Mouse (Mus musculus): Measurements from ENCODE around the gene Slc20a1. TPM values are rescaled to one million over a fixed set of nuclear protein-coding genes. Genes with fewer than 3 reads are reported as not detected.

Gene Slc20a1
- polyA plus RNA-seq, 1 experiment from 2014 or later = 64.5 TPM

- no peak overlapping the region for H3K27ac ChIP-seq (ENCODE audit: low read length)
- no peak overlapping the region for H3K4me3 ChIP-seq (ENCODE audit: low read depth, low read length)
- H3K36me3 ChIP-seq (ENCODE audit: control insufficient read depth, insufficient read depth, low read length) = no peaks in the 10 kb centered on the region
- H3K9ac ChIP-seq (ENCODE audit: low read depth, low read length) = no peak overlapping the region
- no peaks in the 10 kb centered on the region for H3K4me1 ChIP-seq (ENCODE audit: control insufficient read depth, insufficient read depth, low read length)
- no peak overlapping the region for H3K4me2 ChIP-seq (ENCODE audit: low read length)
- H3K9me3 ChIP-seq (replicated peaks; ENCODE audit: control insufficient read depth, low read length, poor library complexity, severe bottlenecking) = no peaks in the 10 kb centered on the region
- H3K27me3 ChIP-seq (ENCODE audit: control insufficient read depth, insufficient read depth, low read depth, low read length) = no peaks in the 10 kb centered on the region
- 87% methylated on average over 14 of the region's 14 CpGs for WGBS
- ATAC-seq = no peak
Measured at GRCm38 (mm10) chr2:129183561-129184031, 15.0 kb upstream of the Slc20a1 start.

- Histone ChIP-seq H3K9ac (ENCODE audit: low read depth, low read length) (no peak overlapping the region), H3K4me1 (ENCODE audit: control insufficient read depth, insufficient read depth, low read length) (no peaks in the 10 kb centered on the region), H3K4me3 (ENCODE audit: low read depth, low read length) (no peak overlapping the region), H3K27me3 (ENCODE audit: control insufficient read depth, insufficient read depth, low read depth, low read length) (no peaks in the 10 kb centered on the region), H3K27ac (ENCODE audit: low read length) (no peak overlapping the region), H3K4me2 (ENCODE audit: low read length) (no peak overlapping the region), H3K36me3 (ENCODE audit: control insufficient read depth, insufficient read depth, low read length) (no peaks in the 10 kb centered on the region), H3K9me3 (replicated peaks; ENCODE audit: control insufficient read depth, low read length, poor library complexity, severe bottlenecking) (0 out of 2 replicates have a peak, but pooled peaks cover 3% of the 10 kb centered on the region)
- ATAC-seq = no peak
- WGBS = 91% methylated on average over 1 of the region's 1 CpGs
Measured at GRCm38 (mm10) chr2:129184853-129185252, 13.7 kb upstream of the Slc20a1 start.

GRCm38 (mm10) chr2:129185611-129186290 is 12.8 kb upstream of the Slc20a1 start:
- Histone ChIP-seq H3K9me3 (replicated peaks; ENCODE audit: control insufficient read depth, low read length, poor library complexity, severe bottlenecking) (0 out of 2 replicates have a peak, but pooled peaks cover 3% of the 10 kb centered on the region), H3K9ac (ENCODE audit: low read depth, low read length) (no peak overlapping the region), H3K36me3 (ENCODE audit: control insufficient read depth, insufficient read depth, low read length) (no peaks in the 10 kb centered on the region), H3K27me3 (ENCODE audit: control insufficient read depth, insufficient read depth, low read depth, low read length) (no peaks in the 10 kb centered on the region), H3K4me3 (ENCODE audit: low read depth, low read length) (no peak overlapping the region), H3K4me2 (ENCODE audit: low read length) (no peak overlapping the region), H3K4me1 (ENCODE audit: control insufficient read depth, insufficient read depth, low read length) (no peaks in the 10 kb centered on the region), H3K27ac (ENCODE audit: low read length) (no peak overlapping the region)
- WGBS = 89% methylated on average over 10 of the region's 10 CpGs
- ATAC-seq = no peak

- 81% methylated on average over 5 of the region's 5 CpGs for WGBS
- Histone ChIP-seq H3K9ac (ENCODE audit: low read depth, low read length) (no peak overlapping the region), H3K27me3 (ENCODE audit: control insufficient read depth, insufficient read depth, low read depth, low read length) (no peaks in the 10 kb centered on the region), H3K4me1 (ENCODE audit: control insufficient read depth, insufficient read depth, low read length) (no peaks in the 10 kb centered on the region), H3K4me3 (ENCODE audit: low read depth, low read length) (no peak overlapping the region), H3K27ac (ENCODE audit: low read length) (no peak overlapping the region), H3K36me3 (ENCODE audit: control insufficient read depth, insufficient read depth, low read length) (no peaks in the 10 kb centered on the region), H3K9me3 (replicated peaks; ENCODE audit: control insufficient read depth, low read length, poor library complexity, severe bottlenecking) (0 out of 2 replicates have a peak, but pooled peaks cover 3% of the 10 kb centered on the region), H3K4me2 (ENCODE audit: low read length) (no peak overlapping the region)
- ATAC-seq = no peak
Measured at GRCm38 (mm10) chr2:129186291-129186919, 12.2 kb upstream of the Slc20a1 start.

GRCm38 (mm10) chr2:129192392-129193150 is 6.0 kb upstream of the Slc20a1 start:
- Histone ChIP-seq H3K4me3 (ENCODE audit: low read depth, low read length) (no peak overlapping the region), H3K4me2 (ENCODE audit: low read length) (no peak overlapping the region), H3K27me3 (ENCODE audit: control insufficient read depth, insufficient read depth, low read depth, low read length) (no peaks in the 10 kb centered on the region), H3K4me1 (ENCODE audit: control insufficient read depth, insufficient read depth, low read length) (peaks cover 5% of the 10 kb centered on the region; the same call in 1 of the 2 replicates), H3K9ac (ENCODE audit: low read depth, low read length) (no peak overlapping the region), H3K9me3 (replicated peaks; ENCODE audit: control insufficient read depth, low read length, poor library complexity, severe bottlenecking) (0 out of 2 replicates have a peak, but pooled peaks cover 3% of the 10 kb centered on the region), H3K36me3 (ENCODE audit: control insufficient read depth, insufficient read depth, low read length) (no peaks in the 10 kb centered on the region), H3K27ac (ENCODE audit: low read length) (no peak overlapping the region)
- ATAC-seq = no peak
- 79% methylated on average over 7 of the region's 7 CpGs for WGBS

GRCm38 (mm10) chr2:129196317-129196716 is 2.2 kb upstream of the Slc20a1 start:
- Histone ChIP-seq H3K4me1 (ENCODE audit: control insufficient read depth, insufficient read depth, low read length) (peaks cover 19% of the 10 kb centered on the region), H3K4me2 (ENCODE audit: low read length) (no peak overlapping the region), H3K27ac (ENCODE audit: low read length) (no peak overlapping the region), H3K9ac (ENCODE audit: low read depth, low read length) (no peak overlapping the region), H3K36me3 (ENCODE audit: control insufficient read depth, insufficient read depth, low read length) (0 out of 2 replicates have a peak, but pooled peaks cover 3% of the 10 kb centered on the region), H3K27me3 (ENCODE audit: control insufficient read depth, insufficient read depth, low read depth, low read length) (no peaks in the 10 kb centered on the region), H3K9me3 (replicated peaks; ENCODE audit: control insufficient read depth, low read length, poor library complexity, severe bottlenecking) (no peaks in the 10 kb centered on the region), H3K4me3 (ENCODE audit: low read depth, low read length) (no peak overlapping the region)
- no peak for ATAC-seq
- 96% methylated on average over 2 of the region's 2 CpGs for WGBS

GRCm38 (mm10) chr2:129197197-129197596 is 1.4 kb upstream of the Slc20a1 start:
- Histone ChIP-seq H3K9me3 (replicated peaks; ENCODE audit: control insufficient read depth, low read length, poor library complexity, severe bottlenecking) (no peaks in the 10 kb centered on the region), H3K36me3 (ENCODE audit: control insufficient read depth, insufficient read depth, low read length) (peaks cover 7% of the 10 kb centered on the region; the same call in 1 of the 2 replicates), H3K4me3 (ENCODE audit: low read depth, low read length) (peak overlapping the region; percentile 64), H3K9ac (ENCODE audit: low read depth, low read length) (0 out of 2 replicates have a peak overlapping the region, but pooled peaks have one; percentile 74), H3K27me3 (ENCODE audit: control insufficient read depth, insufficient read depth, low read depth, low read length) (no peaks in the 10 kb centered on the region), H3K4me1 (ENCODE audit: control insufficient read depth, insufficient read depth, low read length) (peaks cover 26% of the 10 kb centered on the region), H3K27ac (ENCODE audit: low read length) (no peak overlapping the region), H3K4me2 (ENCODE audit: low read length) (peak overlapping the region; percentile 67)
- WGBS = 77% methylated on average over 5 of the region's 5 CpGs
- ATAC-seq = no peak

- H3K27ac ChIP-seq (ENCODE audit: low read length) = peak overlapping the region; percentile 95
- peak overlapping the region; percentile 64 for H3K4me3 ChIP-seq (ENCODE audit: low read depth, low read length)
- no peaks in the 10 kb centered on the region for H3K27me3 ChIP-seq (ENCODE audit: control insufficient read depth, insufficient read depth, low read depth, low read length)
- peak overlapping the region; percentile 67 for H3K4me2 ChIP-seq (ENCODE audit: low read length)
- ATAC-seq = peak; percentile 79
- no peaks in the 10 kb centered on the region for H3K9me3 ChIP-seq (replicated peaks; ENCODE audit: control insufficient read depth, low read length, poor library complexity, severe bottlenecking)
- WGBS = 1% methylated on average over 32 of the region's 32 CpGs
- H3K4me1 ChIP-seq (ENCODE audit: control insufficient read depth, insufficient read depth, low read length) = peaks cover 26% of the 10 kb centered on the region
- peak overlapping the region; percentile 74 for H3K9ac ChIP-seq (ENCODE audit: low read depth, low read length)
- peaks cover 7% of the 10 kb centered on the region; the same call in 1 of the 2 replicates for H3K36me3 ChIP-seq (ENCODE audit: control insufficient read depth, insufficient read depth, low read length)
Measured at GRCm38 (mm10) chr2:129197843-129198435, 625 bp upstream of the Slc20a1 start.
